Mouse (Mus musculus): ENCODE measurements around the gene B4gat1.

DNA sequence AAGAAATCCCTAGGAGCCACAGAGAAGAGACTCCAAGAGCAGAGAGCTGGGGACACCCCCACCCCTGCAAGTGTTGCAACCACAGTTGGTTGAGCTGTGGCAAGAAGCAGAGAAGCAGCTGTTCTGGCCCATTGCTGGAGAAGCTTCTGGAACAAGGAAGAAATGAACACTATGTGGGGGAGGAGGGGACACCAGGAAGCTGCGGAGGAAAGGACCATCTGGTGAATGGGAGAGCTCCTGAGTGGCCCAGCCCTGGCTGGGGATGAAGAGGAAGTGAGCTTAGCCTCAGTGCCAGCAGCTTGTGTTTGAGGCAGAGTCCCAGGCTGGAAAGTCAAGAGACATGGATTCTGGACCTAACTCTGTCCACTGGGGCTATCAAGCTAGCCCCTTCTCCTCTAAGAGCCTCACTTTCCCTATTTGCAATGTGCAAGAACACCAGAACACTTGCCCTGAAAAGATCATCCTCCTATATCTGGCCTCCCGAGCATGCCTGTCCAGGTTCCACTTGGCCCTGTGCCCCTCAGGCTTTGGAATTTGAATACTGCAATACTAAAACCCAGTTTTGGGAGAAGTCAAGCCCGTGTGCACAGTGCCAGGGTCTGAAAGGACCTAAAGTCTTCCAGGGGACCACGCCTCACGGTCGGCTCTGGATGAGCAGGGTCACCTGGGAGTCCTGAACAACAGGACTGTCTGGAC is 39.0 kb upstream of the B4gat1 start:
- TF ChIP-seq HCFC1 (IDR thresholded peaks at IDR 0.05; ENCODE audit: borderline replicate concordance, insufficient read depth, low read length): no peak
- TF ChIP-seq MAFK (IDR thresholded peaks at IDR 0.05; ENCODE audit: insufficient read depth, low read depth, low read length): no peak
- TF ChIP-seq ZNF384 (IDR thresholded peaks at IDR 0.05; ENCODE audit: low read depth, low read length): no peak
- TF ChIP-seq CHD2 (IDR thresholded peaks at IDR 0.05; ENCODE audit: low read depth, low read length): no peak

All from ES-E14 (cell line).